Mouse (Mus musculus) gastrocnemius, adult 18-20 months (tissue): ENCODE measurements around the gene Alox12b. TPM values are rescaled to one million over a fixed set of nuclear protein-coding genes. Genes with fewer than 3 reads are reported as not detected.

Experiments
- DNase-seq: peaks from one replicate; pipeline ENCODE4 v3.0.0; 2021; ENCODE audit warnings: low spot score
- long read RNA-seq, 2 experiments: library from polyadenylated mRNA; stranded (forward); transcript quantifications; one replicate each; pipeline ENCODE4 v2.0.0; 2021
- total RNA-seq, 2 experiments: library from RNA; stranded (reverse); gene quantifications; 2 replicates each; pipeline ENCODE4 v1.2.3; 2021

The Alox12b gene
- total RNA-seq, result not detected
- long read RNA-seq, experiment 1, result 0 reads
- long read RNA-seq, experiment 2, result 0 reads

- DNase-seq, result no peak
These were observed at the start of gene Alox12b for GRCm38 (mm10) chr11:69156800-69157199. TSS of gene Alox12b (plus strand) at chr11:69156989.

- DNase-seq, result no peak
These were observed 49.1 kb upstream of the Alox12b start for GRCm38 (mm10) chr11:69107676-69108075.

GRCm38 (mm10) chr11:69108223-69108622 is 48.6 kb upstream of the Alox12b start:
- no peak for DNase-seq

GRCm38 (mm10) chr11:69109032-69109900 is 47.5 kb upstream of the Alox12b start:
- DNase-seq, result no peak

GRCm38 (mm10) chr11:69110319-69111046 is 46.3 kb upstream of the Alox12b start:
- peak; percentile 92 for DNase-seq

- no peak for DNase-seq
These were observed 45.6 kb upstream of the Alox12b start for GRCm38 (mm10) chr11:69111051-69111810.

GRCm38 (mm10) chr11:69111865-69112264 is 44.9 kb upstream of the Alox12b start:
- DNase-seq, result no peak

GRCm38 (mm10) chr11:69114018-69114417 is 42.8 kb upstream of the Alox12b start:
- DNase-seq, result no peak

GRCm38 (mm10) chr11:69114621-69115020 is 42.2 kb upstream of the Alox12b start:
- no peak for DNase-seq

GRCm38 (mm10) chr11:69116843-69117242 is 39.9 kb upstream of the Alox12b start:
- no peak for DNase-seq

- peak; percentile 61 for DNase-seq
These were observed 38.8 kb upstream of the Alox12b start for GRCm38 (mm10) chr11:69117737-69118695.

- peak; percentile 94 for DNase-seq
These were observed 38.0 kb upstream of the Alox12b start for GRCm38 (mm10) chr11:69118765-69119164.

- no peak for DNase-seq
These were observed 37.2 kb upstream of the Alox12b start for GRCm38 (mm10) chr11:69119446-69120155.

GRCm38 (mm10) chr11:69120221-69121000 is 36.4 kb upstream of the Alox12b start, which contains the start of gene Hes7:
TSS of gene Hes7 (plus strand) at chr11:69120404.
- DNase-seq, result no peak

GRCm38 (mm10) chr11:69121001-69121740 is 35.6 kb upstream of the Alox12b start:
- no peak for DNase-seq

GRCm38 (mm10) chr11:69121741-69122335 is 35.0 kb upstream of the Alox12b start:
- DNase-seq, result no peak

- peak; percentile 90 for DNase-seq
These were observed 34.3 kb upstream of the Alox12b start, which contains the start of gene 9130213A22Rik for GRCm38 (mm10) chr11:69122336-69122951. TSS of gene 9130213A22Rik (minus strand) at chr11:69122589.
